Mouse (Mus musculus): ENCODE data around the gene Dmkn.
"Not testable (repeated sequence)": the region's sequence is repeated elsewhere in the genome, so short reads cannot be mapped to it uniquely, and the experiment has no call there.

Gene Dmkn

DNA sequence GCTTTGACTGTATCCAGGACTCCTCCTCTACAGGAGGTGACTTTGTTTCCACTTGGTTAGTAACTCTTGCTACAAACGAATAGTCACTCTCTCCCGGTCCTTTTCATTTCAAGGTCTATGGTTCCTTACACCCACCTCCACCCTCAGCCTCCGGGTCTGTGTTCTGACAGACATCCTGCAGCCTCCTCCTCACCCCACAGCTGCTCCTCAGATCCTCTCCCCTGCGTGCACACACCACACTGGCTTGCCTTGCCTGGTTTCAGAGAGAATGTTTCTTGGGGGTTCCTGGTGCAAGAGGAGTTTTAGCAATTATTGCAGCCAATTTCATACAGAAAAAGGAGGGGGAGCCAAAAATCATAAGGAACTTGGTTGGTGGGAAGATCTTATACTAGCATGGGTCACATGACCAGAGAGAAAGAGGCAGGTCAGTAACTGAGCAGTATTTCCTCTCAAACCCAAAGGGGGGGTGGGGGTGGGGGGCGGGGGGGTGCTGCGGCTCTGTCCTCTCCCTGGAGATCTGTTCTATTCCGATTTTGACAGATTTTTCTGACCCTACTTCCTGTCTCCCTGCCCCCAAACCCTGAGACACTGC is 57.4 kb downstream of the Dmkn start:
- peak; percentile 45 for DNase-seq

DNA sequence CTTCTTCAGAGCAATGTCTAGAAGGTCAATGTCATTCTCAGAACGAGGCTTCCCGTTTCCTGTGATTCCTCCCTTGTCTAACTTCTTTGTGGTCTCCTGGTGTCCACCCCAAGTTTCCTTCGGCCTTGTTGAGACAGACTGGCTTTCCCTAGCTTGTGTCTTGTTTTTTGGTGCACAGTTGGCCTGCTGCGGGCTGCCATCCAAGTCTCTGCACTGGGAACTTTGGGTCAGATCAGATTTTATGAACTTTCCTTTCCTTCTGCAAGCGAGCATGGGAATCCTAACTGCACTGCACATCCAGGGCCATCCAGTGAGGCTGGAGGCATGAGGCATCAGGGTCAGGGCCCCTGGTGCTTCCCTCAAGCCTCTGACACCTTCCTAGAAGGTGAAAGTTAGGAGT is 58.0 kb downstream of the Dmkn start:
- DNase-seq = no peak

DNA sequence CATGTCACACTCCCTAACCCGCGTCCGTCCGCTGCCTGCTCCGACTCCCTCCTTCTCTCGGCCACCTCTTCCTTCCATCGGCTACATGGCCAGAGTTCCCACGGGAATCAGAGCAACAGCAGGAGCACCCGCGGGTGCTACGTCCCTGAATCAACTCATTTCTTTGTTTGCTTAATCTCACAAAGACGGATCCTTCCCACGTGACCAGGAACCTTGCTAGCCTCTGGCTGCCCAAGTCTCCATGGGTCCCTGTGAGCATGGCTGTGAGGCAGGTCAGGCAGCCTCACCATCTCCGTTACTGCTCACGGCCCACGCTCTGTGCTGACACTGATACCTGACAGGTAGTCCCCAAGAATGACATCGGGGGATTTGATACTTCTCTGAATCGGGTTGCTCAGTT is 60.1 kb downstream of the Dmkn start, which contains the start of gene Ffar2:
Gene Ffar2 (minus strand): TSS at position 101 of the 400 bp plus-strand sequence.
- DNase-seq = no peak

DNA sequence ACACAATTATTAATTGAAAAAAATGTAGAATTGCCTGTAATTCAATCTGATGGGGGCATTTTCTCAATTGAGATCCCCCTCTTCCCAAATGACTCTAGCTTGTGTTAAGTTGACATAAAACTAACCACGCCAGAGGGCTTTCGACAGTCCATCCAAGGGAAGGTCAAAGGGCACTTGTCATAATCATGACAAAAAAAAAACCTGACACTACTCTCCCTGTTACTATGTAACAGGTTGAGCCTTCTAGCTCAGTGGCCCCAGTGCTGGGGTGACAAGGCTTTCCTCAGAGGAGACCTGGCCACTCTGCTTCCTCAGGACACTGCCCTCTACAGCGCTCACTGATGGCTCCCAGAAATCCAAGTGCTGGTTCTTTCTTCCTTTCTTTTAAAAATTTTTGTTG is 60.8 kb downstream of the Dmkn start:
- no peak for DNase-seq

DNA sequence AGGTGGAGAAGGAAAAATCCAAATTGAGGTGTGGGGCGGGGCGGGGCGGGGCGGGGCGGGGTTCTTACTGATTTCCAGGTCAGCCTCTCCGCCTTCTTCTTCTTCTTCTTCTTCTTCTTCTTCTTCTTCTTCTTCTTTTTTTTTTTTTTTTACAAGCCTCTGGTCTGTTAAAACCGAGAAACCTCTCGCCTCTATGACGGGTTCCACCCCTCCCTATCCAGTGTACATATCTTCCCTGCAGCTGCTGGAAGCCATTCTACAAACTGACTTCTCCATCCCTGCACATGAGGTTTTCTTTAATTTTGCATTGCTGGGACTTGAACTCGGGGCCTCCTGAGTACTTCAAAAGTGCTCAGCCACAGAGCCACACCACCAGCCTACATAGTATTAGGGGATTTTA is 63.1 kb downstream of the Dmkn start:
- no peak for DNase-seq

DNA sequence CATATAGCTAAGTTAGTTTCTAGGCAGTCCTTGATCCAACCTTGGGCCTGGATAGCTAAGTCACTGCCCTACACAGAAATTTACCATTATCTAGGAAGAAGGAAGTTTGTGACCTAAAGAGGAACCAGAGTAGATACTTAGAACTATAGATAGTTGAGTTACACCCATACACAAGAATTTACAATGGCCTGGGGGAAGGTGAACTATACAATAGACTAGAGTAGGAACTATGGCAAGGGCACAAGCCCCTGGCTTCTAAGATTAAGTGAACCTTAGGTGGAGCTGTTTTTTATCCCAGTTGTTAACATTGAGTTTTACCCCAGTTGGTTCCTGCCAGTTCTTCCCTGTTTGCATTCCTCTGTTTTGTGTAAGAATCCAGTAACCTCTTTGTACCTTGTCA is 65.3 kb downstream of the Dmkn start:
- not testable (repeated sequence) for DNase-seq

DNA sequence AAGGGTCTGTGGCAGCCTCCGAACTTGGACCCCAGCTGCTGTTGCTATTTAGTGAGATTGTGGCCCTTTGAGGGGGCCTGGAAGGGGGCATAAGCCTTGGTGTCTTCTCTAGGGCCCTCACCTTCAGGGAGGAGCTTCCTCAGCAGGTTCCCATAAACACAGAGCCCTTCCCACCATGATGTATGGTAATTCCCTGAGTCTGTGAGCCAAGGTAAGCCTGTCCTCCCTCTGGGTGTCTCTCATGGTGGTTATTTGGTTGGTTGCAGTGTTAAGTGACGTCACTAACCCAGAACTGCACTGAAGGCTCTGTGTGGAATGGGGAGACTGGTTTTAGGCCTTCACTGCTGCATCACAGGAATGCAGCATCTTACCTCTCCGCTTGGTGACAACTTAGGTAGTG is 65.9 kb downstream of the Dmkn start:
- DNase-seq = no peak

Data from thymus, postnatal 14 days (tissue).